Mouse (Mus musculus): ENCODE data around the gene Irf4. TPM values are rescaled to one million over a fixed set of nuclear protein-coding genes. Genes with fewer than 3 reads are reported as not detected.

The Irf4 gene
- total and polyA plus RNA-seq, 2 experiments from 2014 or later = 0.02 to 0.38 TPM

DNA sequence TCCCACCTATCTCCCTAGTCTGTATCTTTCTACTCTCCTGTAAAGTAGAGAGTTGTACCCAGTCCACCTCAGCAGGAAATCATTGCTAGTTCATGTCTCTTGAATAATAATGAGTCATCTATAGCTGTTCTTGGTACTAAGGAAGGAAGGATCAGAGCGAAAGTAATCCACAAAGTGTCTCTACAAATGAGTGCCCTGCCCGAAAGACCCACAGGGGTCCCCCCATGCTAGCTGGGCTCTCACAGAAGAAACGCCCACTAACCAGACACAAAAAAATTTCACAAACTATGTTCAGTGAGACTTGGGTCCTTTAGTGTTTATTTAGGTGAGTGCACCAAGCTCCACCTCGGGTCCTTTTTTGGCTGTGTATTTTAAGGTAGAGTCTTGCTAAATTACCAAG lies 5.0 kb downstream of the Irf4 start:
- 78% methylated on average over 4 of the region's 4 CpGs for WGBS
- Histone ChIP-seq H3K36me3 (ENCODE audit: insufficient read depth) (no peaks in the 10 kb centered on the region), H3K9me3 (ENCODE audit: low read length) (no peaks in the 10 kb centered on the region), H3K9ac (no peak overlapping the region), H3K27ac (ENCODE audit: low read depth, low read length) (no peak overlapping the region), H3K4me1 (ENCODE audit: insufficient read depth) (peaks cover 10% of the 10 kb centered on the region; the same call in 1 of the 2 replicates), H3K27me3 (ENCODE audit: insufficient read depth, low read length) (peaks cover 27% of the 10 kb centered on the region), H3K4me3 (ENCODE audit: low read depth, low read length) (no peak overlapping the region), H3K4me2 (ENCODE audit: low read depth) (no peak overlapping the region)
- DNase-seq (no peak), ATAC-seq (no peak)
- TF ChIP-seq CTCF (IDR thresholded peaks at IDR 0.05; ENCODE audit: low read depth) = no peak

- no peak for TF ChIP-seq CTCF (IDR thresholded peaks at IDR 0.05; ENCODE audit: low read depth)
- Histone ChIP-seq H3K27ac (ENCODE audit: low read depth, low read length) (no peak overlapping the region), H3K9me3 (ENCODE audit: low read length) (no peaks in the 10 kb centered on the region), H3K4me2 (ENCODE audit: low read depth) (no peak overlapping the region), H3K4me1 (ENCODE audit: insufficient read depth) (peaks cover 4% of the 10 kb centered on the region; the same call in 1 of the 2 replicates), H3K4me3 (ENCODE audit: low read depth, low read length) (no peak overlapping the region), H3K27me3 (ENCODE audit: insufficient read depth, low read length) (peaks cover 19% of the 10 kb centered on the region), H3K9ac (no peak overlapping the region), H3K36me3 (ENCODE audit: insufficient read depth) (no peaks in the 10 kb centered on the region)
- DNase-seq (no peak), ATAC-seq (no peak)
- WGBS = 90% methylated on average over 10 of the region's 10 CpGs
These were observed 5.9 kb downstream of the Irf4 start for GRCm38 (mm10) chr13:30754825-30755476.

- H3K4me3 ChIP-seq (ENCODE audit: low read depth, low read length) = no peak overlapping the region
- H3K36me3 ChIP-seq (ENCODE audit: insufficient read depth) = no peaks in the 10 kb centered on the region
- H3K4me2 ChIP-seq (ENCODE audit: low read depth) = no peak overlapping the region
- no peak for ATAC-seq
- H3K9me3 ChIP-seq (ENCODE audit: low read length) = no peaks in the 10 kb centered on the region
- DNase-seq = no peak
- no peak overlapping the region for H3K27ac ChIP-seq (ENCODE audit: low read depth, low read length)
- H3K27me3 ChIP-seq (ENCODE audit: insufficient read depth, low read length) = peaks cover 13% of the 10 kb centered on the region
- no peak for TF ChIP-seq CTCF (IDR thresholded peaks at IDR 0.05; ENCODE audit: low read depth)
- no peak overlapping the region for H3K9ac ChIP-seq
- WGBS = 75% methylated on average over 3 of the region's 3 CpGs
- H3K4me1 ChIP-seq (ENCODE audit: insufficient read depth) = 0 out of 2 replicates have a peak, but pooled peaks cover under 1% of the 10 kb centered on the region
These were observed 6.6 kb downstream of the Irf4 start for GRCm38 (mm10) chr13:30755577-30755976.

- DNase-seq (no peak), ATAC-seq (no peak)
- no peaks in the 10 kb centered on the region for H3K4me1 ChIP-seq (ENCODE audit: insufficient read depth)
- H3K27ac ChIP-seq (ENCODE audit: low read depth, low read length) = no peak overlapping the region
- 67% methylated on average over 9 of the region's 9 CpGs for WGBS
- no peak overlapping the region for H3K9ac ChIP-seq
- no peak overlapping the region for H3K4me2 ChIP-seq (ENCODE audit: low read depth)
- H3K9me3 ChIP-seq (ENCODE audit: low read length) = no peaks in the 10 kb centered on the region
- H3K27me3 ChIP-seq (ENCODE audit: insufficient read depth, low read length) = peaks cover 8% of the 10 kb centered on the region
- no peaks in the 10 kb centered on the region for H3K36me3 ChIP-seq (ENCODE audit: insufficient read depth)
- TF ChIP-seq CTCF (IDR thresholded peaks at IDR 0.05; ENCODE audit: low read depth) = no peak
- H3K4me3 ChIP-seq (ENCODE audit: low read depth, low read length) = no peak overlapping the region
These were observed 7.1 kb downstream of the Irf4 start for GRCm38 (mm10) chr13:30755998-30756639.

DNA sequence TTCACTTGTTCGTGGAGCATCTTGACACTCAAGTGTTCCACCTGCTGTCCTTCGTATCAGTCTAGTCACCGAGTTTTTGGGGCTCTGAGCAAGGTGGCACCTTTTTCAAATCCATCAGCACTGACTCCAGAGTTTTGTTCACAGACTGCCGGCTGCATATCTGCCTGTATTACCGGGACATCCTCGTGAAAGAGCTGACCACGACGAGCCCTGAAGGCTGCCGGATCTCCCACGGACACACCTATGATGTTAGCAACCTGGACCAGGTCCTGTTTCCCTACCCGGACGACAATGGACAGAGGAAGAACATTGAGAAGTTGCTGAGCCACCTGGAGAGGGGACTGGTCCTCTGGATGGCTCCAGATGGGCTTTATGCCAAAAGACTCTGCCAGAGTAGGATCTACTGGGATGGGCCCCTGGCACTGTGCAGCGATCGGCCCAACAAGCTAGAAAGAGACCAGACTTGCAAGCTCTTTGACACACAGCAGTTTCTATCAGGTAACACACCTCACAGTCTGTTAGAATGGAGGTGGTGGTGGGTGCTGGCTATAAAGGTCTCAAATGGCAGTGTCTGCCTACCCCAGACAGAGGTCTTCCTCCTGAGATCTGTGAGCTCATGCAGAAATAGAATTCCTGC lies 8.4 kb downstream of the Irf4 start:
- Histone ChIP-seq H3K4me2 (ENCODE audit: low read depth) (no peak overlapping the region), H3K36me3 (ENCODE audit: insufficient read depth) (no peaks in the 10 kb centered on the region), H3K9ac (no peak overlapping the region), H3K27me3 (ENCODE audit: insufficient read depth, low read length) (no peaks in the 10 kb centered on the region), H3K9me3 (ENCODE audit: low read length) (no peaks in the 10 kb centered on the region), H3K27ac (ENCODE audit: low read depth, low read length) (no peak overlapping the region), H3K4me1 (ENCODE audit: insufficient read depth) (no peaks in the 10 kb centered on the region), H3K4me3 (ENCODE audit: low read depth, low read length) (no peak overlapping the region)
- ATAC-seq (no peak), DNase-seq (no peak)
- 85% methylated on average over 14 of the region's 14 CpGs for WGBS
- TF ChIP-seq CTCF (IDR thresholded peaks at IDR 0.05; ENCODE audit: low read depth) = no peak

DNA sequence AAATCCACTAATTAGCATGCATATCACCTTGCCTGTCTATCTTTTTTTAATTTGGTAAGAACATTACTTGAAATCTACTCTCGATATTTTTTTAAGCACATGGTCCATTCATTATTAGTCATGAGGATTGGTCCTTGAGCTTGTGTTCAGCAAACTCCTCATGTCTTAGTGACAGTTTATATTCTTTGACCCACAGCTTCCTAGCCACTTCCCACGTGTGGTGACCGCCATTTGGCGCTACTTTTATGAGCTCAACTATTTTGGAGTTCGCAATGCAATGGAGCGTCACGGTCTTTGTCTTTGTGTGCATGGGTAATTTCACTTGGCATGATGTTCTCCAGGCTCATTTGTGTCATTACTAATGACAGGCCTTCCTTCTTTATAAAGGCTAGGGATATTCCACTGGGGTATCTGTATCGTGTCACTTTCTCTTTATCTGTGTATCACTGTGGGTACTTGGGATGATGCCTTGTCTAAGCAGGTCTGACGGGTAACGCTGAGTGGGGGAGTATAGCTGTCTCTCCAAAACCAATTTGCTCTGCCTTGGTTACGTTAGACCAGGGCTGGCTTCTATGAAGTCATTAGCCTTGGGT lies 9.9 kb downstream of the Irf4 start:
- no peaks in the 10 kb centered on the region for H3K27me3 ChIP-seq (ENCODE audit: insufficient read depth, low read length)
- no peak overlapping the region for H3K9ac ChIP-seq
- H3K4me3 ChIP-seq (ENCODE audit: low read depth, low read length) = no peak overlapping the region
- H3K27ac ChIP-seq (ENCODE audit: low read depth, low read length) = no peak overlapping the region
- H3K36me3 ChIP-seq (ENCODE audit: insufficient read depth) = no peaks in the 10 kb centered on the region
- TF ChIP-seq CTCF (IDR thresholded peaks at IDR 0.05; ENCODE audit: low read depth) = no peak
- DNase-seq = no peak
- ATAC-seq = no peak
- no peaks in the 10 kb centered on the region for H3K9me3 ChIP-seq (ENCODE audit: low read length)
- H3K4me2 ChIP-seq (ENCODE audit: low read depth) = no peak overlapping the region
- no peaks in the 10 kb centered on the region for H3K4me1 ChIP-seq (ENCODE audit: insufficient read depth)
- 60% methylated on average over 11 of the region's 11 CpGs for WGBS
